Mouse (Mus musculus): ENCODE measurements around the gene Nabp1.

The Nabp1 gene

DNA sequence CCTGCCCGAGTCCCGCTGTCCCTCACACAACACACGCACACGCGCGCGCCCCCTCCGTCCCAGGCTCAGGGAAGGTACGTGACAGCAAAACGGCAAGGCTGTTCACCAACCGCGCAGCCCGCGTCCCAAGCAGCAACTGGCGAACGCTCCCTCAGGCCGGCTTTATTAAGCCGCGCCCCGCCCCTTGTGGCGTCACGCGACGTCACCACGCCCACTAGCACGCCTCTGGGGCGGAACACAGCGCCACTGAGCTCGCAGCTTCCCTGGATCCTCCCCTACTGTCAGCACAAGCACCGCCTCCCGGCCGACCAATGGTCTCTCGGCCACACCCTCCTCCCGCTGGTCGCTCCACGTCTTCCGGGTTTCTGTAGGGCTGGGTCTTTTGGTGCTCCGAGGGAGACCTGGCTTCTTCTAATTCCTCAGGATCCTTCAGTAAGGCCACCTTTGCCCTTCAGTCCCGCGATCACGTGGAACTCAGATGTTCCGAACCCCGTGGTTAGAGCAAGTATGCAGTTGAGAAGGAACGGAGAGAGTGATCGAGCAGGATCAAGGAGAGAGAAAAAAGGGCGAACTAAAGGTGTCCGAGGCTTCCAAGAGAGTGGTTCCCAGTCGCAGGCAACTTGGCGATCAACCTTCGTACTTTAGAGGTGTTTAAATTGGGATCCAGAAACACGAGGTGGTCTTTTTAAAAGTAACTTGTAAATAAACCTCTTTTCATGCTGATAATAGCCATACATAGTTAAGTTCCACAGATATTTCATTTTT, at the start of gene Nabp1:
TSS of gene Nabp1 (minus strand) at position 164 of the 765 bp plus-strand sequence.
- in situ Hi-C loops (cut with MboI, MseI) = loop anchor here in 1 of 2 experiments (10.0 kb wide), 1 partner anchor 1366 kb away; the partner anchor contains the start of gene Hibch

- in situ Hi-C loops (cut with MboI, MseI) = no loop called here
Observed at GRCm38 (mm10) chr1:51525563-51526265, 47.5 kb upstream of the Nabp1 start.

DNA sequence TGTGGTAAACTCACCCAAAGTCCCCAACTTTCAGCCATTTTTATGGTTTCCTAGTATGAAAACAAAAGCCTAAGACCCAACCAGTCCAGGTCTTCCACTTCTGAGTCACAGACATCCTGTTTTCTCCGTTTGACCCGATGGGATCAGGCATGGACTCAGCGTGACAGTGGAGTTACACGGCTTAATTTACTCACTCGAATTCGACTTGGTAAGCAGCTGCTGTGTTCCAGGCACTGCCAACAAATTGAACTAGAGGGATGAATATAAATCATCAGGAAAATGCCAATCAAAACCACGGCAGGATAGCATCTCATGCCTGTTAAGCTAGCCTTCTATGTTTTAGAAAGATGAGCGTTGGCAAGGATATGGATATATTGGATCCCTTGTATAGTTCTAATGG, 43.4 kb upstream of the Nabp1 start:
- in situ Hi-C loops (cut with MboI, MseI) = loop anchor here in 1 of 2 experiments (5.0 kb wide), 1 partner anchor 39 kb away; no protein-coding TSS in a partner anchor

DNA sequence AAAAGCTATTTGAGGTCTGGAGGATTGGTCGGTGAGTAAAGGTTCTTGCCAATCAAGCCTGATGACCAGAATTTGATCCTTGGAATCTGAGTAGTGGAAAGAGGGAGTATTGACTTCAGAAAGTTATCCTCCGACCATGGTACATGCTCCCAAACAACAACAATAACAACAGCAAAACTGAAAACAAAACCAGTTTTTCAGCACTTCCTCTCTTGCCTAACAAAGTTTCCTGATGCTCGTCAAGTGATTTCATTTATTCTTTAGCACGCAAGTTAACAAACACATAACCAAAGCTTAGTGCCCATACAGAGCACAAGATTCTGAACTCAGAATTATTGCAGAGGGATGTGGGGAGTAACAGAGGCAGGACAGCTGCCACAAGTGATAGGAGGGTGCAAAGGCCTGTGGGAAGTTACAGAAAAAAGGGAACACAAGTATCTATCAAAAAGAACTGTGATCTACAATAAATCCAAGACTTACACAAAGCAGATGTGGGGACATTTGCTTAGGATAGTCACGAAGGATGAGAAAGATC, 42.1 kb upstream of the Nabp1 start:
- in situ Hi-C loops (cut with MboI, MseI) = loop anchor here in 1 of 2 experiments (5.0 kb wide), 1 partner anchor 38 kb away; no protein-coding TSS in a partner anchor

DNA sequence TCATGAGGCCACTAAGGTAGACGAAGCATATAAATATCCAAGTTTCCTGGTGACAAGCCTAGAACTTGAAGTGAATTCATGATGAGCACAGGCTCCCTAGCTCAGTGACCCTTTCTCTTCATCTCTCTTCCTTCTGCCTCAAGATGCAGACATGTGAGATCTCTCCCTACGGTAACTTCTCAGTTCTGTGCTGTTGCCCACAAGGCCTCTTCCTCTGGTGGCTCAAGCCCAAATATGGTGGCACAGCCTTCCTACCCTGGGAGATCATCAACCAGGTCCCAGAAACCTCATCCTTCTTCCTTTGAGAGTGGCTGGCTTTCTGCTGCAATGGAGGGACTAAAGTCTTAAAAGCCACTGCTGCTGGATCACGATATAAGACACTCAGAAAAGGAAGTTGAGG, 40.9 kb upstream of the Nabp1 start:
- in situ Hi-C loops (cut with MboI, MseI) = loop anchor here in 1 of 2 experiments (5.0 kb wide), 1 partner anchor 63 kb away; no protein-coding TSS in a partner anchor

DNA sequence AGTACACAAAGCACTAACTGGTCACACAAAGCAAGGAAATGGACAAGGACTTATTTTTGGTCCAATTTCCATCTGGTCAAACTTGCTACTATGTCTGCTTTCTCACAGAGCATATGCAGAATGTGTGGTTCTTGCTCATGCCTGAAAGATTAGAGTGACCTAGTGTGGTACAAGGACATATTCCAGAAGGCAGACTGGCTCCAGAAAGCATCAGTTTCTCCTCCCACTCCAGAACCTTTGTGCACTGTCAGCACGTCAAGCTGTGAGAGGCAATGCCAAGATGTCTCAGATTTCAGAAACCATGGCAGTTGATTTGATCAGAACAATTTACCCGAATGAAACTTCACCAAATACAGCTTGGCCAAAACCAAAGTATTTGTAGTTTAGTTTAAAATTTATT, 37.4 kb upstream of the Nabp1 start:
- in situ Hi-C loops (cut with MboI, MseI) = loop anchor here in 1 of 2 experiments (5.0 kb wide), 1 partner anchor 67 kb away; no protein-coding TSS in a partner anchor

DNA sequence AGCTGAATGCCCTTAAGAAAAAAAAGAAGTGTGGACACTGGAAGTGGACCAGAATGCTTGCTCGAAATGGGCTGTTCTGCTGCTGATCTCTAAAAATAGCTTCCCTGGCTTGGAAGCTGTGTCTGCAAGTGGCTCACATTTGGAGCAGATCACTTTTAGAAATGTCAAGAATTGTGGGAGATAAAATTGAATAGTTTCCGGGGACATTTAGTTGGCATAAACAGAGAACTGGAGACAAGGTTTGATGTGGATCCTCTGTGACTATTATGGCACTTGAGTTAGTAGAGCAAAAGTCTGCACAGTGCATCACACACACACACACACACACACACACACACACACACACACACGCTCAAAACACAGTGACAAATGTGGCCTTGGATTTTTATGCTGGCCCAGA, 36.8 kb upstream of the Nabp1 start:
- in situ Hi-C loops (cut with MboI, MseI) = loop anchor here in 1 of 2 experiments (5.0 kb wide), 1 partner anchor 67 kb away; no protein-coding TSS in a partner anchor

- in situ Hi-C loops (cut with MboI, MseI) = no loop called here
Observed at GRCm38 (mm10) chr1:51514379-51514778, 36.2 kb upstream of the Nabp1 start.

DNA sequence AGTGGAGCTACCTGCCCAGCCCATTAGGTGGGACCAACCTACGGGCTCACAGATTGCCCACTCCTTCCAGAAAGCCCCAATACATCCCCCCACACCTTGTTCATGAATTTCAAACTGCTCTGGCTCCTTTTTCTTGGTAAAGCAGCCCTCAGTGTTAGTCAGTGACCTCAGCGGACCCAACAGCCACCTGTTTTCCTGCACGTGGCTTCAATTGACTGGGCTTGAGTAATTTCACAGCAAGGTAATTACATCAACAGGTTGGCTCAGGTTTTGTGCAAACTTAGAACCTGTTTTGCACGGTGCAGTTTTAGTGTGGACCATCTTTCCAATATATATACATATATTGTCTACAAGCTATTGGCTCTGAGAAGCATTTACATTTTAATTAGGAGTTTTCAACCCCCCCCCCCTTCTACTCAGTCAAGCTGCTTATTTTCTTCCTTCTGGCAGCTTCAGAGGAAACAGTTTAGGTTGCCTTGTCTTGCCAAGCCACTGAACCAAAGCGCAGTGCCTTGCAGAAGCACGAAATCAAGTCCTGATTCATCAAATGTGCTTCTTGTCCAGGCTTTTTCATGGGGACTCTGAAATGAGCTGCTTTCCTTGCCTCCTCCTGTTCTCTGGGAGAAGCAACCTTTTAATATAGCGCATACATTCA, 35.0 kb upstream of the Nabp1 start:
- in situ Hi-C loops (cut with MboI, MseI) = no loop called here

DNA sequence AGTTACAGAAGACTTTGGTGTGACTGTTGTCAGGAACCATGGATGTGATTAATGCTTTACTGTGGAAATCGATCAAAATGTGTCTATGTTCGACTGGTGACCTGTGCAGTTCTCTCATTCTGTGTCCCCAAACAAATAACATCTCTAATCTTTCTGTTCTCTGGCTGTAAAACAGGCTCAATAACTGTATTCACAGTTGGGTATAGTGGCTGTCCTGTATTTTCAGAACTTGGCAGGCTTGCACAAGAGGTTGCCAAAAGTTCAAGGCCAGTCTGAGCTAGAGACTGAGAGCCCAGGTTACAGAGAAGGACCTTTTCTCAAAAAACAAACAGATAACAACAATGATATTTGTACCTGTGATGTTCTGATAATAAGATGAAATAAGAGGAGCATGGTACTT, 34.1 kb upstream of the Nabp1 start:
- in situ Hi-C loops (cut with MboI, MseI) = no loop called here

GRCm38 (mm10) chr1:51509776-51510175, 31.6 kb upstream of the Nabp1 start:
- in situ Hi-C loops (cut with MboI, MseI) = no loop called here

DNA sequence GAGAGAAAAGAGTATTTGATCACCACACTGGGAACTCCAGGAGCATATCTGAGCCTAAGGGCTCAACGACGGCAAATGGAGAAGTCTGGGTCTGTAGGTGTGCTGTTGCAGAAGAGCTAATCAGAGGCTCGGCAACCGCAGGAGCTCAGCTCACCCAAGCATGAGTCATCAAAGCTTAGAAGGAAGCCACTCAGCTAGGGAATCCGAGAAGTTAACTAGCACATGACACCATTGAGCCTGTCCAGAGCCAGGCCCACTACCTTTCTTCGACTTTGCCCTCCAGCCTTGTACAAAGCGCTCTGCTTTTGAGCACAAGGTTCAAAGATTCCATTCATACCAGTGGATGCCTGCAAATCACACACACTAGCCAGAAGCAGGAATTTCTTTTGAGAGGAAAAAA, 30.9 kb upstream of the Nabp1 start:
- in situ Hi-C loops (cut with MboI, MseI) = no loop called here

- in situ Hi-C loops (cut with MboI, MseI) = no loop called here
Observed at GRCm38 (mm10) chr1:51508543-51508942, 30.3 kb upstream of the Nabp1 start.

- in situ Hi-C loops (cut with MboI, MseI) = no loop called here
Observed at GRCm38 (mm10) chr1:51507436-51507835, 29.2 kb upstream of the Nabp1 start.

- in situ Hi-C loops (cut with MboI, MseI) = no loop called here
Observed at GRCm38 (mm10) chr1:51506236-51506635, 28.0 kb upstream of the Nabp1 start.

DNA sequence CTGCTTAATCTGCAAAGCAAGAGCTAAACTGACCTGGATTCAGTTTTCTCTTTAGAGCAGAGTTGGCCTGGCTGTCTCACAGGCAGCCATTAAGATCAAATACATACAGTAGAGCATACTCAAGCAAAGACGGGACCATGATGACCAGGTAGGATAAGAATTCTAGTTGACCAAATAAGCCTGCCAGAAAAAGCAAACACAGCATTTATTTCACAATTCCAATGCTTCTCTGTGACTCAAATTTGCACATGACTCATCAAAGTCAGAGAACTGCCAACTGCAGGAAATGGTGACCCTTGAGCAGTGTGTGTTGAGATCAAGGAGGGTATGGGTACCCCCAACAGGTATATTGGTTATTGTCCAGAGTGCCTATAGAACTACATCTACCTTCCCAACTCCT, 27.4 kb upstream of the Nabp1 start:
- in situ Hi-C loops (cut with MboI, MseI) = no loop called here

DNA sequence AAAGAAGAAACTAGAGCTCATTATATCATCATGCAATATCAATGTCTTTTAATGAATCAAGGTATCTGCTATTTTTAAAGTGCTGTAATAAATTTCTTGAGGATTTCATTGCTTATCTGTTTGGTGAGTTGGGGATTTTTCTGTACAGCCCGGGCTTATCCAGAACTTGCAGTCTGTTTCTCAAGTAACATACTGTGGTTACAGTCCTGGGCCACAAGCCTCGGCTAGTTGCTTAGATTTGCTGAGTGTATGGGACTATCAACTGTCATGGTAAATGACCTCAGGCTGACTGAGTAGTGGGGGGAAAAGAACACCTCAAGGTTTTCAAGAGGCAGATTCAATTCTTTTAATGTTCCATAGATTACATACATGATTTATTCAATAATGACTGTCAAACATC, 24.8 kb upstream of the Nabp1 start:
- in situ Hi-C loops (cut with MboI, MseI) = no loop called here

DNA sequence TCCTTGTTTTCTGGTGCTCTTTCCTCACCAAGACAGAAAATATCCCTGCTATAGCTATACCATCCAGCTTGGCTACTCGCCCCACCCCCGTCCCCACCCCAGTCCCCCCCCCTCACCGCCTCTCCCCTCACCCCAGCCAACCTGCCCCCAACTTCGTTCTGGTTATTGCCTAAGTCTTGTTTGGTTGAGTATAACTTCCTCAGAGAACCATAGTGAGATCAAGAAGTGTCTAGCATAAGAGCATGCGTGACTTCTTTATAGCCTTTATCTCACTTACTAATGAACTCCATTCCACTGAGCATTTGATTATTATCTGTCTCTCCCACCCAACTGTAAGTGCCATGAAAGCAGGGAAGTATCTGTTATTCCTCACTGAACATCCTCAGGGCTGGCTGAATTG, 24.1 kb upstream of the Nabp1 start:
- in situ Hi-C loops (cut with MboI, MseI) = no loop called here

DNA sequence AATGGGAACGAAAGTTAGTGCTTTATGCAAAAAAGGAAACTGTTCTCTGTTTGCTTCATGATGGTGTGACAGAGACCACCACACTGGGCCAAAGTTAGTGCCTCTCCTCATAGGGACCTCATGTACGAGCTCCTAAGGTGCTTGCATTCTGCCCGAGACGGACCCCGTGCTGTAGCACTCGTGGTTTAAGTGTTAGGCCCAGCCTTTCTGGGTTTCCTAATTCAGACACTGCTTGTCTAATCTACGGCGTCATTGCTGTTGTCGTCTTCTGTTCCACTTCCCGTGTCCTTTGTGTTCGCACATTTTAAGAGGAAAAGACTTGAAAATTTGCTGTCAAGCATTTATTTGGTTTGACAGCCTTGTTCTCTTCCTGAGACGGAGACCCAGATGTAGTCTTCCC, 23.0 kb upstream of the Nabp1 start:
- in situ Hi-C loops (cut with MboI, MseI) = no loop called here

GRCm38 (mm10) chr1:51498601-51499098, 20.4 kb upstream of the Nabp1 start:
- in situ Hi-C loops (cut with MboI, MseI) = no loop called here

DNA sequence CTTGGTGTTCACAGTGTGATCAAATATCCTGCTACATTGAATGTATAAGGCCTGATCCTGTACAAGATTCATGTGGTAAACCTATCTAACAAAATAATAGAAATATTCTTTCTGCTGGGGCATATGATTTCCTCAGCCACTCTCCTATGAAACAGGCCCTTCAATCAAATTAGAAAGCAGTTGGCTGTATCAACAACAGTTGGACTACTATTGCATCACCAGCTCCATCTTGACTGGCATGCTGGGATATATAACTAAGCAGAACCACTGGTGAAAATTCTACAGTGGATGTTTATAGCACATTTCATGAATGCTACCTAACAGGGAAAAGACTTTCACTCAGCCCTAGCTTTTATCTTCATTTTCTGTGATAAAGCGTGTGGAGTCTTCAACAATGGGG, 17.9 kb upstream of the Nabp1 start:
- in situ Hi-C loops (cut with MboI, MseI) = no loop called here
